Mouse (Mus musculus) testis, adult 2 months (tissue): Measurements from ENCODE around the gene Slc16a9.

Experiments used
- CTCF ChIP-seq: fragments of 200-500 bp; IDR thresholded peaks from 2 replicates; pipeline ENCODE4 v1.5.1; 2012; ENCODE audit warnings: low read depth, mild to moderate bottlenecking, inconsistent platforms, low read length, moderate library complexity; ENCODE audit not compliant: control insufficient read depth, insufficient read depth, insufficient replicate concordance
- POLR2A ChIP-seq: fragments of 200-500 bp; IDR thresholded peaks from 2 replicates; pipeline ENCODE4 v1.6.1; 2012; ENCODE audit warnings: low read depth, mild to moderate bottlenecking, inconsistent platforms, low read length, moderate library complexity; ENCODE audit not compliant: control insufficient read depth

- TF ChIP-seq CTCF: no peak
- no peak for TF ChIP-seq POLR2A
Measured at GRCm38 (mm10) chr10:70226608-70227007, 18.3 kb upstream of the Slc16a9 start.
